Comparison of ENCODE assay signal across 7 mouse cellular contexts in genomic region chr11:121701244-121701643, GRCm38 (mm10). TPM values are rescaled to one million over a fixed set of nuclear protein-coding genes. Genes with fewer than 3 reads are reported as not detected.
DNase-seq lines count a peak whose midpoint lies in the region; ATAC-seq lines count a peak whose summit lies in the region.

Gene Metrnl (plus strand): TSS chr11:121701544.

- H3K9me3 ChIP-seq in lung, embryonic 16.5 days (ENCODE audit: control insufficient read depth, low read length), result no peaks in the 10 kb centered on the region
- H3K9me3 ChIP-seq in embryonic facial prominence, embryonic 14.5 days (ENCODE audit: control insufficient read depth, low read length), result no peaks in the 10 kb centered on the region
- no peaks in the 10 kb centered on the region for H3K9me3 ChIP-seq in hindbrain, embryonic 13.5 days
- no peaks in the 10 kb centered on the region for H3K9me3 ChIP-seq in midbrain, embryonic 13.5 days

- peaks cover 5% of the 10 kb centered on the region; the same call in 1 of the 2 replicates for H3K4me1 ChIP-seq in lung, embryonic 16.5 days (replicated peaks; ENCODE audit: control insufficient read depth, insufficient read depth, low read length)
- peaks cover 17% of the 10 kb centered on the region for H3K4me1 ChIP-seq in embryonic facial prominence, embryonic 14.5 days (ENCODE audit: control insufficient read depth, insufficient read depth, low read length)
- peaks cover 20% of the 10 kb centered on the region for H3K4me1 ChIP-seq in hindbrain, embryonic 13.5 days (replicated peaks)
- H3K4me1 ChIP-seq in midbrain, embryonic 13.5 days (replicated peaks), result peaks cover 21% of the 10 kb centered on the region

- no peak for ATAC-seq in lung, embryonic 16.5 days (ENCODE audit: low read depth)
- no peak for ATAC-seq in embryonic facial prominence, embryonic 14.5 days (ENCODE audit: low read depth)
- ATAC-seq in hindbrain, embryonic 13.5 days (ENCODE audit: low FRiP score), result no peak
- no peak for ATAC-seq in midbrain, embryonic 13.5 days
- no peak for ATAC-seq in megakaryocyte progenitor cell, adult 5-6 weeks (replicated peaks; ENCODE audit: poor library complexity)

- H3K27me3 ChIP-seq in lung, embryonic 16.5 days (ENCODE audit: control insufficient read depth, insufficient read depth, low read depth, low read length), result no peaks in the 10 kb centered on the region
- peaks cover 10% of the 10 kb centered on the region; the same call in 1 of the 2 replicates for H3K27me3 ChIP-seq in embryonic facial prominence, embryonic 14.5 days (replicated peaks; ENCODE audit: control insufficient read depth, insufficient read depth, low read length)
- H3K27me3 ChIP-seq in hindbrain, embryonic 13.5 days, result peaks cover 51% of the 10 kb centered on the region
- peaks cover 46% of the 10 kb centered on the region for H3K27me3 ChIP-seq in midbrain, embryonic 13.5 days

- H3K9ac ChIP-seq in lung, embryonic 16.5 days (ENCODE audit: low read length), result peak within 1 kb of the TSS; percentile 78
- peak within 1 kb of the TSS; percentile 73 for H3K9ac ChIP-seq in embryonic facial prominence, embryonic 14.5 days (ENCODE audit: low read depth, low read length)
- H3K9ac ChIP-seq in hindbrain, embryonic 13.5 days, result peak within 1 kb of the TSS; percentile 75
- H3K9ac ChIP-seq in midbrain, embryonic 13.5 days (replicated peaks), result peak within 1 kb of the TSS; percentile 76

- peak within 1 kb of the TSS; percentile 77 for H3K4me3 ChIP-seq in lung, embryonic 16.5 days (ENCODE audit: low read length)
- H3K4me3 ChIP-seq in embryonic facial prominence, embryonic 14.5 days (ENCODE audit: low read depth, low read length), result peak within 1 kb of the TSS; percentile 73
- H3K4me3 ChIP-seq in hindbrain, embryonic 13.5 days, result peak within 1 kb of the TSS; percentile 73
- H3K4me3 ChIP-seq in midbrain, embryonic 13.5 days (replicated peaks), result peak within 1 kb of the TSS; percentile 72

- H3K36me3 ChIP-seq in lung, embryonic 16.5 days (ENCODE audit: control insufficient read depth, insufficient read depth, low read length), result no peaks in the 10 kb centered on the region
- H3K36me3 ChIP-seq in embryonic facial prominence, embryonic 14.5 days (ENCODE audit: control insufficient read depth, insufficient read depth, low read length), result no peaks in the 10 kb centered on the region
- no peaks in the 10 kb centered on the region for H3K36me3 ChIP-seq in hindbrain, embryonic 13.5 days
- H3K36me3 ChIP-seq in midbrain, embryonic 13.5 days, result no peaks in the 10 kb centered on the region

- peak within 1 kb of the TSS; percentile 96 for H3K4me2 ChIP-seq in lung, embryonic 16.5 days (ENCODE audit: low read depth, low read length)
- H3K4me2 ChIP-seq in embryonic facial prominence, embryonic 14.5 days (ENCODE audit: low read depth, low read length), result peak within 1 kb of the TSS; percentile 96
- H3K4me2 ChIP-seq in hindbrain, embryonic 13.5 days, result peak within 1 kb of the TSS; percentile 97
- peak within 1 kb of the TSS; percentile 99 for H3K4me2 ChIP-seq in midbrain, embryonic 13.5 days (replicated peaks)

- DNase-seq in lung, adult 18-20 months, result no peak
- DNase-seq in embryonic facial prominence, embryonic 14.5 days (ENCODE audit: low spot score), result no peak
- no peak for DNase-seq in urinary bladder, postnatal 4 days (ENCODE audit: low spot score in 2 of 2)

- WGBS in lung, embryonic 16.5 days, result 85% methylated on average over 5 of the region's 5 CpGs
- 94% methylated on average over 5 of the region's 5 CpGs for whole genome bisulfite sequencing in embryonic facial prominence, embryonic 14.5 days
- 85% methylated on average over 5 of the region's 5 CpGs for WGBS in hindbrain, embryonic 13.5 days
- 88% methylated on average over 5 of the region's 5 CpGs for WGBS in midbrain, embryonic 13.5 days

- H3K27ac ChIP-seq in lung, embryonic 16.5 days (ENCODE audit: low read length), result peak within 1 kb of the TSS; percentile 82
- peak within 1 kb of the TSS; percentile 59 for H3K27ac ChIP-seq in embryonic facial prominence, embryonic 14.5 days (replicated peaks; ENCODE audit: low read depth, low read length)
- H3K27ac ChIP-seq in hindbrain, embryonic 13.5 days, result no peak within 1 kb of the TSS; the same call in 1 of the 2 replicates
- no peak within 1 kb of the TSS for H3K27ac ChIP-seq in midbrain, embryonic 13.5 days

RNA-seq across cellular contexts. Expression of gene Metrnl, which starts in this region (rescaled TPM):
- polyA plus RNA-seq in lung, embryonic 16.5 days (2015; fragmentation: Nextera tagmentation; extraction: Ambion mirVana), result 25.8 and 30.1 TPM in 2 replicates
- 41.6 and 58.0 TPM in 2 replicates for polyA plus RNA-seq in embryonic facial prominence, embryonic 14.5 days (2014; fragmentation: Nextera tagmentation; extraction: Ambion mirVana)
- 15.9 and 17.2 TPM in 2 replicates for polyA plus RNA-seq in hindbrain, embryonic 13.5 days (2015; fragmentation: Nextera tagmentation; extraction: Ambion mirVana)
- 4.9 and 9.8 TPM in 2 replicates for polyA plus RNA-seq in midbrain, embryonic 13.5 days (2015; fragmentation: Nextera tagmentation; extraction: Ambion mirVana)
- 1.3 and 1.7 TPM in 2 replicates for total RNA-seq in megakaryocyte progenitor cell, adult 5-6 weeks (2015)
- 0.87 and 0.91 TPM in 2 replicates for total RNA-seq in megakaryocyte progenitor cell, adult 5-6 weeks (2017)

Comparison
In these comparisons a context has a peak if more than half of its experiments do, and no peak if none do; other contexts are left out.
1. H3K27ac ChIP-seq: peak in lung, embryonic 16.5 days (single experiment) and embryonic facial prominence, embryonic 14.5 days (single experiment); none in hindbrain, embryonic 13.5 days (single experiment) and midbrain, embryonic 13.5 days (single experiment).
2. Peak in every context shown above with its lines, with median percentiles within 50 percentile points of each other: H3K4me2 ChIP-seq, H3K4me3 ChIP-seq and H3K9ac ChIP-seq.